Comparison of ENCODE assay signal across 22 mouse cellular contexts in the genomic region with DNA sequence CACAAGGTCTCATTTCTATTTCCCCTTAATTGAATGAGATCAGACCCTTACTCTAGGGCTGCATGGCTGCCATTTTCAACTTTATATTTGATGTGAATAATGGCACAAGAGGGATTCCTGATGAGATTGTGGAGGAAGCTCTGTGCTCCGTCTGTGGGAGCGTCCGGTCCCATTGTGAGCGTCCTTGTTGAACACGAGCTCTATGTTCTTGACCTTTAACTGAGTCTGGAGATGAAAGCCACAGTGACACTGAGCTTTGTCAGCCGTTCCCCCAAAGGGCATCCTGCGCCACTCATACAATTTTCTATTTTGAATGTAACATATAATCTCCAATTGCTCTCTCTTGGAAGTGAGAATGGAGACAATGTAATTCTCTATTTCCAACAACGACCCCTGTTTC.
"Had no signal": no experiment of that assay in that cellular context is flagged by ENCODE, and none has a peak within 500 bp of the region (broad histone marks: within the 10 kb centered on the region; RNA-seq: fewer than 3 reads in every experiment).

No protein-coding gene starts in this region.

- H3K4me2 ChIP-seq: limb, embryonic 13.5 days; liver, embryonic 12.5 days; liver, embryonic 15.5 days; lung, embryonic 15.5 days; midbrain, embryonic 12.5 days; midbrain, embryonic 15.5 days; neural tube, embryonic 12.5 days; neural tube, embryonic 15.5 days had no signal

- H3K27me3 ChIP-seq: limb, embryonic 13.5 days; liver, embryonic 12.5 days; liver, embryonic 15.5 days; lung, embryonic 15.5 days; midbrain, embryonic 15.5 days; neural tube, embryonic 12.5 days; neural tube, embryonic 15.5 days had no signal

- H3K4me3 ChIP-seq: limb, embryonic 10.5 days; limb, embryonic 13.5 days; liver, embryonic 12.5 days; liver, embryonic 15.5 days; lung, embryonic 15.5 days; midbrain, embryonic 12.5 days; midbrain, embryonic 15.5 days; neural tube, embryonic 12.5 days; neural tube, embryonic 15.5 days had no signal

- H3K4me1 ChIP-seq: limb, embryonic 10.5 days; limb, embryonic 13.5 days; liver, embryonic 12.5 days; liver, embryonic 15.5 days; lung, embryonic 15.5 days; midbrain, embryonic 12.5 days; neural tube, embryonic 12.5 days had no signal

- H3K27ac ChIP-seq: limb, embryonic 10.5 days; limb, embryonic 13.5 days; liver, embryonic 12.5 days; liver, embryonic 15.5 days; lung, embryonic 15.5 days; macrophage; midbrain, embryonic 12.5 days; midbrain, embryonic 15.5 days; neural tube, embryonic 12.5 days; neural tube, embryonic 15.5 days; stomach, postnatal 0 days had no signal

- H3K9me3 ChIP-seq: limb, embryonic 10.5 days; limb, embryonic 13.5 days; liver, embryonic 12.5 days; liver, embryonic 15.5 days; lung, embryonic 15.5 days; midbrain, embryonic 12.5 days; midbrain, embryonic 15.5 days; neural tube, embryonic 12.5 days; neural tube, embryonic 15.5 days had no signal

- DNase-seq: kidney, adult 9 months; kidney, postnatal 14 days; liver; lung, adult 18-20 months; lung, postnatal 10 days; right cerebral cortex, adult 18-20 months; right cerebral cortex, postnatal 14 days; right cerebral cortex, postnatal 4 days; thymus, adult 2 months; thymus, postnatal 14 days; thymus, postnatal 4 days had no signal

- H3K36me3 ChIP-seq: limb, embryonic 10.5 days; limb, embryonic 13.5 days; liver, embryonic 12.5 days; liver, embryonic 15.5 days; lung, embryonic 15.5 days; midbrain, embryonic 12.5 days; midbrain, embryonic 15.5 days; neural tube, embryonic 12.5 days; neural tube, embryonic 15.5 days had no signal

- ATAC-seq: liver, embryonic 12.5 days; midbrain, embryonic 15.5 days had no signal

- H3K9ac ChIP-seq: limb, embryonic 13.5 days; liver, embryonic 12.5 days; liver, embryonic 15.5 days; lung, embryonic 15.5 days; midbrain, embryonic 12.5 days; midbrain, embryonic 15.5 days; neural tube, embryonic 12.5 days; neural tube, embryonic 15.5 days had no signal
